Mouse (Mus musculus) brain, embryonic 14.5 days (tissue): ENCODE data around the gene Gm10639.
"Not testable (repeated sequence)": the region's sequence is repeated elsewhere in the genome, so short reads cannot be mapped to it uniquely, and the experiment has no call there.

ENCODE experiments used
- CTCF ChIP-seq: fragments of 200-500 bp; IDR thresholded peaks from 2 replicates; pipeline ENCODE4 v1.5.1; 2012; ENCODE audit warnings: inconsistent platforms, mild to moderate bottlenecking, moderate library complexity, borderline replicate concordance; ENCODE audit not compliant: insufficient read depth, insufficient read length; ENCODE audit errors: extremely low read depth
- POLR2A ChIP-seq: fragments of 200-500 bp; IDR thresholded peaks from 2 replicates; pipeline ENCODE4 v1.6.1; 2012; ENCODE audit warnings: mild to moderate bottlenecking, inconsistent platforms, borderline replicate concordance; ENCODE audit not compliant: poor library complexity, insufficient read depth, insufficient read length, severe bottlenecking; ENCODE audit errors: extremely low read depth

GRCm38 (mm10) chr9:78293683-78294082 is 4.0 kb downstream of the Gm10639 start:
- not testable (repeated sequence) for TF ChIP-seq CTCF, POLR2A
